Mouse (Mus musculus) cerebellum, adult 9-10 months (tissue): ENCODE measurements around the gene Espn.
A peak's percentile ranks its signal among the peaks of the same experiment; 100 is the strongest.

Experiments used
- DNase-seq: peaks from one replicate; pipeline ENCODE4 v3.0.0; 2022

The Espn gene

DNA sequence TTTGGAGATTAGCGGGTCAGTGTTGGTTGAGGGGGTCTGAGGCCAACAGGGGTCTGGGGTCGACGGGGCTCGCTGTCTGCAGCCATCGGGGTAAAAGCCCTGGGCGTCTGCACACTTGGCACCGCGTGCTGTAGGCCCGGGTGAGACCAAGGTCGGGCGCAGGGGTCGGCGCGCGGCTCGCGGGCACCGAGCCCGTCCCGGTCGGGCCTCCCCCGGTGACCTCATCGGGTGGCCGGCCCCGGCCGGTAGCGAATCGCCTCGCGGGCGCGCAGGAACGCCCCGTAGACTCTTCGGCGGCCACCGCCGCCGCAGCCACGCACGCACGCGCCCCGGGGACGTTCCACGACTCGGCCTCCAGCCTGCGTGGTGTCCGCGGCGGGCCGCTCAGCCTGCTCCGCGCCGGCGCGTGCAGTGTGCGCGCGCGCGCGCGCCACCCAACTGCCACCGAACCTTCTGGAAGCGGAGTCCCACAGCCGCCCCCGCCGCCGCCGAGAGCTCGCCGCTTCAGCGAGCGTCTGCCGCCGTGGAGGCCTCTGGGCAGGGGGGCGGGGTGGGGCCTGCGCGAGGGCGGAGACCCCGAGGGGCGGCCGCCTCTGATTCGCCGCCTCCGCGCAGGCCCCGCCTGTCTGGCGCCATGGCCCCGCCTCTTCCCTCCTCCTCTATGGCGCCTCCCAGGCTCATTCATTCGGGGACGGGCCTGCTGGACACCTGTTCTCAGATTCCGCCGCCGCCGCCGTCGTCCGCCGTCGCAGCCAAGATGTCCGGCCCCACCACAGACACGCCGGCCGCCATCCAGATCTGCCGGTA lies 25.6 kb upstream of the Espn start, which contains the start of gene Acot7:
Gene Acot7, plus strand, starts transcription at position 598 of the 807 bp plus-strand sequence.
- DNase-seq = peak; percentile 93

DNA sequence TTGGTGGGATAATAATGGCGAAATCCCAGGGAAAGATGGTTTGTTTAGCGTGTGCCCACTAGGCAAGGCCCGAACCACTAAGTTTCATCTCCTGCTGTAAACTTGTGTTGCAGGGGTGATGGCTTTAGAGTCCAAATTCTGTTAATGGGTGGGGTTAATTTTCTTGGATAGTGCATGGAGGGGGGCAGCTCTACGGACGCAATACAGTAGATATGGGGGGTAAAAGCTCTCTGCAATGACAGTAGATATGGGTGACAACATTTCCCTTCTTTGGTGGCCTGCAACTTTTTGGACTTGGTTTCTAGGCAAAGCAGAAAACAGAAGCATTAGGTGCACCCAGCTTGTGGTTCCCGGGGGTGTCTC lies 25.0 kb upstream of the Espn start:
- peak; percentile 48 for DNase-seq

DNA sequence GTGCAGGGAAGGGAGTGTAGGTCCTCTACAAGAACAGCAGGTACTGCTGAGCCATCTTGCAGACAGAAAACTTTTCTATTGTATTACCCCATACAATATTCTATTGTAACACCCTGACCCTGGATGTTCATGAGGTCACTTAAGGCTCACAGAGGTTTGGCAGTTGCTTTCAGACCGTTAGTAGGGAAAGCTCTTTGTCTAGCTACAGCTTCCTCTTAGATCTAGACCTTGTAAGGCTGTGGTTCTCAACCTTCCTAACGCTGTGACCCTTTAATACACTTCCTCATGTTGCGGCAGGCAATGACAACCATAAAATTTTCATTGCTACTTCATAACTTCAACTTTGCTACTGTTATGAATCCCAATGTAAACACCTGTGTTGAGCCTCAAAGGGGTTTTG lies 24.5 kb upstream of the Espn start:
- no peak for DNase-seq

DNA sequence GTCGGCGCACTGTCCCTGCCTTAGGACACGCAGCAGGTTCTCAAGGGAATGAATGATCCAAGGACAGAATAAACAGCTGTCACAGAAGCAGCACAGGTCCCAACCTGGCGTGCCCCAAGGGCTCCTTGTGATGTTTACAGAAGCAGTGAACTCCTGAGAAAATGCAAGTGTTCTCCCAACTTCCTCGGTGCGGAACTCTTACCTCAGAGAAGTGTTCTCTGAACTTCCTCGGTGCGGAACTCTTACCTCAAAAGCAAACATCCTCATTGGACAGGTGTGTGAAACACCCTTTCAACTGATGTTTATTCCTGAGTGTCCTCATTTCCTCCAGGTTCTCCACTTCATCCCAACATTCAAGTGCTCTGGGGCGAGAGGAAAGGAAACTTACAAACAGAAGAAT lies 21.8 kb upstream of the Espn start:
- no peak for DNase-seq

DNA sequence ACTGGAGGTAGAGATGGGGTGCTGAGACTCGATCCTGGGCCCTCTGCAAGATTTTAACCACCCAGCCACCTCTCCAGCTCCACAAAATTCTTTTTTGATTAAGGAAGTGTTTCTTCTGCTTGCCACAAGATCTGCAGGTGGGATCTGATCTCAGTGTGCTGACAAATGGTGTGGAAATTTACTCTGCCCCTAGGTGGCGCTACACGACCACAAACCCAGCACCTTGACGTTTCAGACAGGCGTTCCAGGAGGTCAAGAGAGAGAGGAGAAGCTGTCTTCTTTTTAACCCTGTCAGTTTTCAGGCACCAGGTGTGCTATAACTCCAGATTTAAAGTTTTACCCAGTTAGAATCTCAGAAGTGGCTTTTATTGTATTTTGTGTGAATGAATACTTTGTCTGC lies 20.9 kb upstream of the Espn start:
- peak; percentile 90 for DNase-seq

DNA sequence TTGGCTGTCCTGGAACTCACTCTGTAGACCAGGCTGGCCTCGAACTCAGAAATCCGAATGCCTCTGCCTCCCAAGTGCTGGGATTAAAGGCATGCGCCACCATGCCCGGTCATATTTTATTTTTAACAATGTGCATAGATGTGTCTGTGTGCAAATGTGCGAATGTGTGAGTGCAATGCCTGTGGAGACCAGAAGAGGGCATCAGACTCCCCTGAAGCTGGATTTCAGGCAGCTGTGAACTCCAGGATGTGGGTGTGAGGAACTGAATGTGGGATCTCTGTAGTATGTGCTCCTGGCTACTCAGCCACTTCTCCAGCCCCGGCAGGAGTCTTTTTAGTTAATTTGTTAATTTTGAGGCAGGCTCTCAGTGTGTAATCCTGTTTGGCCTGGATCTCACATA lies 19.4 kb upstream of the Espn start:
- no peak for DNase-seq

DNA sequence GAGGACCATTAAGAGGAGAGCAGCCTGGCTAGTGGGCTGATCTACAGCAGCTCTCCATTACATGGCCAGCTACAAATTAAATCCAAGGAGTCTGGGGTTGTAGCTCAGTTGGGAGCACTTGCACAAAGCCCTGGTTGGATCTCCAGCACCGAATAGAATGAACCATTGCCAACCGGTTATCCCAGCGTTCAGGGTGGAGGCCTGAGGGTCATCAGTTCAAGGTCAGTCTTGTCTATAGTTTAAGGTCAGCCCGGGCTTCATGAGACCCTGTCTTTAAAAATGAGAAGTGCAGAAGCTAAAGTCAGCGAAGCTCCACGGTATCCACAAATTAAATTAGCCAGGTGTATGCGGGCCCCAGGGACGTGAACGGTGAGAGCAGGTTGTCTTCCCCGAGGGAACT lies 18.1 kb upstream of the Espn start:
- no peak for DNase-seq

DNA sequence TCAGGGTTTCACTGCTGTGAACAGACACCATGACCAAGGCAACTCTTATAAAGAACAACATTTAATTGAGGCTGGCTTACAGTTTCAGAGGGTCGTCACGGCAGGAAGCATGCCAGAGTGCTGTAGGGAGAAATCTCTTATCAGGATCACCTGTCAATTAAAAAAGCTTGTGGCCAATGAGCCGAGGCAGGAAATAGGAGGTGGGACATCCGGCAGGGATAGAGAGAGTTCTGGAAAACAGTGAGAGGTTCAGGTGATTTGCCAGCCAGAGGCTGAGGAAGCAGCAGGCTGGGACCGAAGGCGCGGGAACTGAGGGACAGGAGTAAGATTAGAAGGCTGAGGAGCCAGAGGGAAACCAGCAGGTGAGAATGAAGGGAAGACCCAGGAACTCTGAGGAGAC lies 16.9 kb upstream of the Espn start:
- DNase-seq = no peak

DNA sequence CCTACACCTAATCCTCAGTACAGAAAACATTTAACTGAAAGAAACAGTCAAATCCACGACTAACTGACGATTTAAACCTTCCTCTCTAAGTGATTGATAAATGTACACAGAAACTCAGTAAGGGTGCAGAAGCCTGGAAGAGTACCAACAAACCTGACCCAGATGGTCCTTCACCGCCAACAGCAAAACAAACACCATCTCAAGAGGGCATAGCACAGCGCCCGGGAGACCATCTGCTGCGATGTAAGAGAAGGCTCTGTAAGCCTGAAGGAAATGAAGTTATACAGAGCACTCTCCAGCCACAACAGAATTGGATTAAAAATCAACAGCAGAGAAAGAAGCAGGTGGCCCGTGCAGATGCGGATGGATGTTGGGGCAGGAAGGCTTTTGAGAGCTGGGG lies 15.9 kb upstream of the Espn start:
- DNase-seq = peak; percentile 32

DNA sequence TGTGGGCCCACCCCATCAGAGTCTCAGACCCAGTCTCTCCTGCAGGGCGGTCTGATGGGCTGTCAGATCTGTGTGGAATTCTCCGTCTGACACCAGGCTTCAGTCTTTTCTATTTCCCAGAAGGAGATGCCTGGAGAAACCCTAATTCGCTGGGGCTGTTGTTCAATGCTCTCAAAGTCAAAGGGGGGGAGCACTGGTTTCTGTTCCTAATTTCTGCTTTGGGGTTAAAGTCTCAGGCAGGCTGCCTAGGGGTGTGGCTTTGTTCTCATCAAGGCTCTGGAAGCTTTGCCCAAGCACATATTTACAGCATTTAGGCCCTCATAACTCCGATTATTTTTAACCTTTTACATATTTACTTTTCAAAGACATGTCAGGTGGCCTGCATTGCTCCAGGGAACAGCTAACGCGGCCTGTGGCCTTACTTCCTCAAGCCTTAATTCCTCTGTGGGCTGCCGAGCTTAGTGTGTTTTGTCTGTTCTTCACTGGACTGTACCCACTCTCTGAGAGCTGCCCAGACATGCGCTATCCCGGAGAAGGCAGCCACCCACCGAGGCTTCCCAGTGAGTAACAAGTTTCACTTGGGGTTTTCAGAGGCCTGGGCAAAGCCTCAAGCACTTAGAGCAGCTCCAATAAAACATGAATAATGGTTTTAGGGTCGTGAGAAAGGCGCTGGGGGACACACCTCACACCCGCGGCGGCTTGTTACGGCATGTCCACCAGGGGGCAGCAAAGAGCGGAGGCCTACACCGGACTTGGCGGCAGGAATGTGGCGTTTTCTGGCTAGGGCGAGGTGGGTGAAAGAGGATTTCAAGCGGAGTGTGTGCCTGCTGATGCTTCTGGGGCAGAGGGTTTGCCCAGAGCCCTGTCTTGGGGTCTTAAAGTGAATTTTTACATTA lies 13.1 kb upstream of the Espn start:
- DNase-seq = peak; percentile 69

DNA sequence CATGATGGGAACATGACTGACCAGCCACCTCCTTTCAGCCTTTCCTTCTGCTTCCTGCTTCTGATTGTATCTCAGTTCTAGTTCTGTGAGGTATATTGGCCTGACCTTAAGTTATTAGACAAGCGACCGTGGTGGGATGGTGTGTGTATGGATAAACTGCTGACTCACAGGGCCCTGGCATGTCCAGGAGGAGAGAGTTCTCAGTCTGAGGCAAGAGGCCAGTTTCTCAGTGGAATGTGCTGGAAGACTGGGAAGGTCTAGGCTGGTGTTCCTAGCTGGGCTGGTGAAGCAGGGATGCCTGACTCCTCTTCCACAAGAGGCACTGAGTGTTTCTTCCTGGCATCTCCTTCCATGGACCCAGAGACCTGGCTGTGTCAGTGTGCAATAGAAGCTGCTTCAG lies 10.6 kb upstream of the Espn start:
- DNase-seq = no peak

DNA sequence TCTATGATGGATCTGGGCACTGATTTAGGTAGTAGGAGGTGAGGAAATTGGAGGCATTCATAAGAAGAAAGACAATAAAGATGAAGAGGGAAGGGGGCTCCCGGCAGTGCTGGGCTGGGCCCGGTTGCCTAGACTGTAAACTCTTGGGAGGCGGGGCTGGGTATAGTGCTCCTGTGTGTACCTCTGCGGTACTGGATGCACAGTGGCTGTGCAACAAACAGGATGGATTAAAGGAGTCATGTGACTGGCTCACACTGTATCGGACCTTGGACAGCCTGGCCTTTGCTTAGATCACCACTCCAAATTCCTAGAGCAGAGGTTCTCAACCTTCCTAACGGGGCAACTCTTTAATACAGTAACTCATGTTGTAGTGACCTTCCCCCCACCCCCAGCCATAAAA lies 9.4 kb upstream of the Espn start:
- no peak for DNase-seq

DNA sequence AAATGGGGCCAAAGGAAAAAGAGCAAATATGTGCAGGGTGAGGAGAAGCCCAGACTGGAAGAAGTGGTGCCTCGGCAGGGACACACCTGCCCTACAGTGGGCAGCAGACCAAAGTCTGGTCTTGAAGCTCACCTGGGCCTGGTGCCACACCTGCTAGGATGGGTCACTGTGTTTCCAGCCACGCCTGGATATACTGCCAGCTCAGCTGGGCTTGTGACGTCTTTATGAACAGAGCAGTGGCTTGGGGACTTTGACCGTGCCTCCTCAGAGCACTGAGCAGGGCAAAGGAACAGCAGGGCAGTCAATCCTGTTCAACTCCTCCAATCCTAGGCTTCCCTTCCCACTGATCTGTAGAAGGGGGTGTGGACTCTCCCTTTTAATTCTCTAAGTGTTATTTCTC lies 8.6 kb upstream of the Espn start:
- DNase-seq = no peak

DNA sequence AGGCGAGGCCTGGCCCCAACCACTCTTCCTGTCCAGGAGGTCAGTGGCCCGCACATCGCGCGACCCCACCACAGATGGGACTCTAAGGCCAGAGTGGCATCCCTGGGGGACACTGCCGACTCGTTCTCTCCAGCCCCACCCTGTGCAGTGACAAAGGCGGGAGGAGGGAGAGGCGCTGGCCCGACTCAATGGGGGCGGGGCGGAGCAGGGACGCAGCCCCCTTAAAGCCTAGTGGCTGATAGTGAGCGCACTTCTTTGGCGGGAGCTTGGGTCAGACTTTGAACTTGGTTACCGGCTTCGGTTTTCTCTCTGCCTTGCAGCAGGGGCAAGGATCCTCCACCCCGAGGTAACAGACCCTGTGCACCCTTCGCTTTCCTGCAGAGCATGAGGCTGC lies 7.1 kb upstream of the Espn start:
- DNase-seq = no peak

DNA sequence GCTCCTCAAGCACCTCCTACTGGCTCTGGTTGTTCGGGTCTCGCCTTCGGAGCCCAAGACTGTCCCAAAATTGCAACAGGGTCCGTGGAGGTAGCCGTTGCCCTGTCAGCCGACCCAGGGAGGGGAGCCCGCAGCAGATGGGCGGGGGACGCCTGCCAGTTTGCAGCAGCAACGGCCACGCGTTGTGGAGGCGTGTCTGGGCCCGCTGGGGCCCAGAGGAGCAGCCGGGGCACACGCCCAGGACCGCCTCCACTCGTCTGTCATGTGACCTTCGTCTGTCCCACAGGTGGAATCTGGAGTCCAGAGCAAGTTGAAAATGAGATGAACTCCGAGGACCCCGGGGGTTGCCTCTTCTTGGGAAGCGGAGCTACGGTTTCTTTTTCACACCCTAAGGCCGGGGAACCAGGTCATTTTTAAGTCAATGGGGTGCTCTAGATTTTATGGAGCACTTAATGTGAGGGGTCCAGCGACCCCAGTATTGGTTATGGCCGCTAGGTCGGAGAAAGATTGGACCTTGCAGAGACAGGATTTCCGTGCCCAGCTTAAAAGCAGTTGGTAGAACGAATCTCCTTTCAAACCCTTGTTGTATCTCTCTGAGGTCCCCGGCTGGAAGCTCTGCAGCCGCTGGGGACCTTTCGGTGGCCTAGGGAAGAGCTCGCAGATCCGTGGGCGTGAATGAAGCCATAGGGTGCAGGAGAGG lies 6.6 kb upstream of the Espn start, which contains the start of gene Hes2:
Gene Hes2, plus strand, starts transcription at position 283 of the 700 bp plus-strand sequence.
- DNase-seq = no peak

DNA sequence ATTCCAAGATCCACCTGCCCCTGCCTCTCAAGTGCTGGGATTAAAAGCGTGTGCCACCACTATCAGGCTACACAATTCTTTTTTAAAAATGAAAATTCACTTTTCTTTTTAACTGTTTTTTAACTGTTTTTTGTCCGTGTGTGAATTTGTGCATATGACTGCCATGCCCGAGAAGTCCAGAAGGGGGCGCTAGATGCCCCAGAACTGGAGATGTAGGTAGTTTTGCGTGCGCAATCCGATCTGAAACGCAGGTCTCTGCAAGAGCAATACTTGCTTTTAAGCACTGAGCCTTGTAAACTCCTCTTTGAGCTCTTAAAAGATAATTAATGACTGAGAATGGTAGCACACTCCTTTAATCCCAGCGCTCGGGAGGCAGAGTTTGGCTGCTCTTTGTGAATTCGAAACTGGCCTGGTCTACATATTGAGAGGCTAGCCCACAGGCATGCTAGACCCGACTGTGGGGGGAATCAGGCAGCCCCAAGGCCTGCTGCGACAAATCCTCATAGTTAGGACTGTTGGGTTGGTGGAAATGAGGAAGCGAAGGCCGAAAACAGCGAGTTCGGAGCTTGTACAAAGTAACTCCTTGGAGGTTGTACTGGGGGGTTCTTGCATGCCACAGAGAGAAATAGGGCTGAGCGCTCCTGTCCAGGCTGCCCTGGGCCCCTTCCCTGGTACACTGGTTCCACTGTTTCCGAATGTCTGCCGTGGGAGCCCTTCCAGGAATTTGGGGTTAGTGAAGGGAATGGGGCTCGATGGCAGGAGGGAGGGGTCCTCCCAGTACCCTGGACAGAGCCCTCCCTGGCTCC lies 5.8 kb upstream of the Espn start:
- DNase-seq = peak; percentile 61

DNA sequence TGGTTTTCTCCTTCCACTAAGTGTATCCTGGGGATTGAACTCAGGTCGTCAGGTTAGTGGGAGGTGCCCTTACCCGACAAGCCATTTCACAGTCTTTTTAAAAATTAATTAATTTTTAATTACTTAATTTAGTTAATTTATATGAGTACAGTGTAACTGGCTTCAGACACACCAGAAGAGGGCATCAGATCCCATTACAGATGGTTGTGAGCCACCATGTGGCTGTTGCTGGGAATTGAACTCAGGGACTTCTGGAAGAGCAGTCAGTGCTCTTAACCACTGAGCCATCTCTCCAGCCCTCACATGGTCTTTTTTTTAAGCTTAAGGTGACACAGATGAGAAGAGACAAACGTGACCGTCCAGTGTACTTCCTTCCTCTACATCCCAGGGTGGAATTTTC lies 2.8 kb upstream of the Espn start:
- no peak for DNase-seq

DNA sequence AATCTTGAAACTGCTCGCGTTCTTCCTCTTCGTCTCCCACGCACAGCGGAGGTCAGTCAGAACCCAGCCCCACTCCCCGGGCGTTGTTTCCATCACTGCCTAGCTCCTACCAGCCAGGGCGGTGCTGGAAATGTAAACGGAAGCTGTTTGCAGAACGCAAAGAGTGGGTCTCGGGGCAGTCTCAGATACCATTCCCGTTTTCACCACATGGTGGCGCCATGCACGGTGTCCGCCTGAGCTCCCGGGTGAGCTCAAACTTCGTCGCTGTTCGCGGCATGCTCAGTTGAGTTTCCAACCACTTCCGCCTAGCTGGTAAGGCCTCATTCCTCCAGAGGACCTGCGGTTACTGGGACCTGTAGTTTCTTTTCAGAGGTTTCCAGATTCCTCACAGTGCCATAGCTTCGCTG lies 1.6 kb upstream of the Espn start:
- DNase-seq = peak; percentile 55

DNA sequence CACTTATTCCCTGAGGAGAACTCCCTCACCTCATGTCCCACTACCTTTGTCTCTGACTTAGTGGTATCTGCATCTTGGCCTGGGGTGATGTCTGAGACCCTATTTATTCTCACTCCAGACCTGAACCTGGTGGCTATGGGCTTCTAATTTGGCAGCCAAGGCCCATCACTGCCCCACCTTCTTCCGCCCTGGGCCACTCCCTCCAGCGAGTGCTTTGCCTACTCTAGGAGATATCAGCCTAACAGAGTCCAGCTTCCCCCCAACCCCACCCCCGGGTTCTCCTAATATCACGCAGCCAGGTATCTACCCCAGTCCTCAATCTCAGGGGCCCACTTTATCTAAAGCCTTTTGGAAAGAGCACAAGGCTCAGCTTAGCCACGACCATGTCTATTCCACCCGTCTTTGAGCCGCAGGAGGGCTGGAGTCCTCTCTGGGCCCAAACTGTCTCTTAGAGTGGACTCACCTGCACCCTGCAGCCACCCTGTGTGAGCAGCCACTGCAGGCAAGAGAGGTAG lies 663 bp downstream of the Espn start:
- DNase-seq = no peak

DNA sequence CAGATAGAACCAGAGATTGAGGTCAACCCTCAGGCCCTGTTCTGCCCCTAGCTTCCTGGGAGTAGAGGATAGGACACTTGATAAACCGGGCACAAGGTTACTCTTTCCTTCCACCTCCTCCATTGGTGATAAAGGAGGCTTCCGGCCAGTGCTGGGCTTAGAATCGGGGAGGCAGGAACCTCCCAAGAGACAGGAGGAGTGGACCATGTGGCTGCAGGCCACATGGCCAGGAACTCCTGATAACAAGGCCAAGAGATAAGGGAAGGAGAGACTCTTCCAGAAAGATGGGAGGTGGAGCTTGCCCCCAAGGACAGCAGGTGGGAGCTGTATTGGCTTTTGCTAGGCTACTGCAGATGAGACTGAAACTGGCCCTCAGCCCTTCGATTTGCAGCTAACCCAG lies 1.6 kb downstream of the Espn start:
- DNase-seq = no peak

DNA sequence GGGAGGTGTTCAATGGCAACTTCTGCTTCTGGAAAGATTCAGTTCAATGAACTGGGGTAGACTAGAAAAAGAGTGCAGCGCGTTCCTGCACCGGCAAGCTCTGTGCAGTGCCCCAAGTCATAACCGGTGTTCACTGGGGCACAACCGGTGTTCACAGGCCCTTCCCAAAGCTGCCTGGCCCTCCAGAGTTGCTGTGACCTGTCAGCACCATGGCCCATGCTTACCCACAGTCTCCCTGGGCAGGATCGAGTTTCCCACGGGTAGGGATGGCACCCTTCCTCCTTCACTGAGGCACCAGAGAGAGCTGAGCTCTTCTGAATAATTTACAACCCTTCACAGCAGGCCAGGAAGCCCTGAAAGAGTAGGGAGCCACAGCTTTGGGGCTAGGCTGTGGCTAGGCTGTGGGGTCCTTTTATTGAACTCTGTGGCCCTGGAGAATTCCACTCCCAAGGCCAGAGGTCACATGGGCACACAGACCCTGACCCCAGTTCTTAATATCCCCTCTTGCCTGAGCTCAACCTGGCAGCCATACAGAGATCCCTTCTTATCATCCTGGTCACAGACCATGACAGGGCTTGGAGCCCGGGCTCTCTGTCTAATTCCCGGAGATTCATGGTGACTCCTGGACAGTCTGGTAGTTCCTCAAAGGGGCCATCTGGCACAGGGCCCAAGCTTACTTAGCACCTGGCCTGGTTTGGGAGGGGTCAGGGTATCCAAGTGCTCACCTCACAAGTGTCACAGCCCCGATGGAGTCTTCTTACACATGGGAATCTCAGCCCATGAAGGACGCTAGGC lies 5.9 kb downstream of the Espn start:
- DNase-seq = no peak

DNA sequence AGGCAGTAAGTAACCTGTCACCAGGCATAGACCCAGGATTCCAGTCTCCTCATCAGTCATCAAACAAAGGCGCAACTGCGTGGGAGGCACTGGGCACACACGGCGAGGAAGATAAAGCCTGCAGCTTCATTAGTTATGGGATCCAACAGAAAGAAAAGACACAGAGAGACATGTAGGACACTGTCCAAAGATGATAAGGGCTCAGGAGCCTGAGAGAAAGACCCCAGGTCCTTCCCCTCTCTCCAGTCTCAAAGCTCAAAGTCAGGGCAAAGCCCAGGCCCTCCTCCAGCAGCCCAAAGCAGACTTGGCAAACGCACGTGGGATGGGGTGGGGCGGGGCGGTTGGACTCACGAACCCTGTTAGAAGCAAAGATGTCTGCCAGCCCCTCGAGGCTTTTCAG lies 6.7 kb downstream of the Espn start:
- DNase-seq = no peak
